Mouse (Mus musculus) kidney, embryonic 16.5 days (tissue): ENCODE measurements around the gene Bptf. TPM values are rescaled to one million over a fixed set of nuclear protein-coding genes. Genes with fewer than 3 reads are reported as not detected.
"Not testable (repeated sequence)": the region's sequence is repeated elsewhere in the genome, so short reads cannot be mapped to it uniquely, and the experiment has no call there.

Source experiments
- ATAC-seq: fragments of 200-750 bp; cut with Nextera tagmentation; 2 replicates; pipeline ENCODE4 v1.8.0; 2017; ENCODE audit warnings: moderate TSS enrichment; ENCODE audit not compliant: low FRiP score, low TSS enrichment
- H3K27ac ChIP-seq: fragments of 300-500 bp; sonication (generic); 2 replicates; pipeline ENCODE4 v1.5.1; 2014; ENCODE audit warnings: low read length
- H3K27me3 ChIP-seq: fragments of 300-500 bp; sonication (generic); 2 replicates; pipeline ENCODE4 v1.6.1; 2014; ENCODE audit warnings: low read length, control low read depth, mixed read lengths; ENCODE audit not compliant: insufficient read depth
- H3K36me3 ChIP-seq: fragments of 300-500 bp; sonication (generic); 2 replicates; pipeline ENCODE4 v1.6.1; 2014; ENCODE audit warnings: low read length, control low read depth, mixed read lengths; ENCODE audit not compliant: insufficient read depth
- H3K4me1 ChIP-seq: fragments of 300-500 bp; sonication (generic); 2 replicates; pipeline ENCODE4 v1.6.1; 2014; ENCODE audit warnings: low read length, control low read depth, mixed read lengths; ENCODE audit not compliant: insufficient read depth
- H3K4me2 ChIP-seq: fragments of 300-500 bp; sonication (generic); replicated peaks from 2 replicates; pipeline ENCODE4 v1.6.1; 2014; ENCODE audit warnings: low read depth, low read length
- H3K4me3 ChIP-seq: fragments of 300-500 bp; sonication (generic); 2 replicates; pipeline ENCODE4 v1.5.1; 2014; ENCODE audit warnings: mild to moderate bottlenecking, low read length
- H3K9ac ChIP-seq: fragments of 300-500 bp; sonication (generic); replicated peaks from 2 replicates; pipeline ENCODE4 v1.6.1; 2014; ENCODE audit warnings: low read length
- H3K9me3 ChIP-seq: fragments of 300-500 bp; sonication (generic); 2 replicates; pipeline ENCODE4 v1.6.1; 2016; ENCODE audit warnings: low read length, control low read depth
- WGBS: fragments of 180-500 bp; shearing (Covaris S2); extraction: QIAGEN DNeasy Blood & Tissue Kit; methylation state at CpG from one replicate; pipeline ENCODE4 v1.1.7; 2014; 5-methylcytosine and 5-hydroxymethylcytosine counted together
- polyA plus RNA-seq: library from polyadenylated mRNA; unstranded; fragments of >200 nt; fragmentation: Nextera tagmentation; extraction: Ambion mirVana; gene quantifications from 2 replicates; pipeline ENCODE4 v1.2.1, GENCODE M21; 2015

Bptf gene
- polyA plus RNA-seq, 1 experiment from 2014 or later: 27.7 TPM

DNA sequence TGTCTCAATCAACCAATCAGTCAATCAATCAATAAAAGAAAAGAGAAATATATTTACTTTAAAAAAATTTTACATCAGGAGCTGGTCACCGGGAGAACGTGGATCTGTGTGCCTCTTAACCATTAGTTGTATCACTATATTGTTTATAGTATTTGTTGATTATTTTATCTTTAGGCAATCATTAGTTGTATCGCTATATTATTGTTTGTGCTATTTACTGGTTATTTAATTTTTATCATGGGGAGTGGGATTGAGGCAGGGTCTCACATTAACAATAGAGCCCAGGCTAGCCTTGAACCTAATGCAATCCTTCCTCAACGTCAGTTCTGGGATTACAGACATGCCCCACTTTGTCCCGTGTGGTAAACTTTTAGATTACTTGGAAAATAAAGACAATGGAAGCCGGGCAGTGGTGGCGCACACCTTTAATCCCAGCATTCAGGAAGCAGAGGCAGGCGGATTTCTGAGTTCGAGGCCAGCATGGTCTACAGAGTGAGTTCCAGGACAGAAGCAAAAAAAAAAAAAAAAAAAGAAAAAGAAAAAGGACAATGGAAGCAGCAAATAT is 131.9 kb downstream of the Bptf start:
- H3K36me3 ChIP-seq: peaks cover 14% of the 10 kb centered on the region
- H3K27me3 ChIP-seq: no peaks in the 10 kb centered on the region
- H3K9me3 ChIP-seq: no peaks in the 10 kb centered on the region
- ATAC-seq: no peak
- peak overlapping the region; percentile 99 for H3K4me3 ChIP-seq
- WGBS: 87% methylated on average over 9 of the region's 9 CpGs
- H3K9ac ChIP-seq: peak overlapping the region; percentile 72
- H3K4me1 ChIP-seq: peaks cover 6% of the 10 kb centered on the region; the same call in 1 of the 2 replicates
- peak overlapping the region; percentile 60 for H3K4me2 ChIP-seq
- H3K27ac ChIP-seq: peak overlapping the region; percentile 82

DNA sequence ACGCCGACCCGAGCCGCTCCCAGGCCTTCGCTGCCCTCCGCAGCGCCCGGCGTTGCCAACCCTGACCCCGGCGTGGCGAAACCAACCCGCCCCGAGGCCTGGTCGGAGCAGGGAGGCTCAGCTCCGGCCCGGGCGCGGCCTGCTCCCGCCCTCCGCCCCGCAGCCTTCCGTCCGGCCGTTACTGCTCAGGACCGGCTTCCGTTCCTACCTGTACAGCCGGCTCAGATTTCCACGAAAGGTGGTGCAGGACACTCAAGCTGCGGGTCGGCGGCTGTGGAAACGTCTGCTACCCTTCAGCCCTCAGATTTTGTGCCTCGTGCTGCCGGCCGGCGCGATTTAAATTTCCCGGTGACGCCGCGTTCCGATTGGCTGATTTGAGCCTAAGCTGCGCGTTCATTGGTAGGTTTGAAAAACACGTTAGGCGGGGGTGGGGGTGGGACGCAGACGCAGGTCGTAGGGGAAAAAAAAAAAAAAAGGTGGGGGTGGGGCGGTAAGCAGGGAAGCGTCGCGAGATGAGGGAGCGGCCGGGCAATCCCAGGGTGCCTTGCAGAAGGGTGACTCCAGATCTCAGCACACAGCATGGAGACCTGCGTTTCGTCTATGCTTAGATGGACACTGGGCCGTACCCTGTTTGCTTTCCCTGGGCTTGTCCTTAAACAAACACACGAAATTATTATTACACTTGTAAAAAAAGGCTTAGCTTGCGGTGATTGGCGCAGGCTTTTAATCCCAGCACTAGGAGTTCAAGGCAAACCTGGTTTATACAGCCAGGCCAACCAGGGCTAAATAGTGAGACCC is 132.6 kb downstream of the Bptf start, which contains the start of gene Kpna2:
Kpna2 (minus strand) TSS at position 391 of the 798 bp plus-strand sequence.
- no peaks in the 10 kb centered on the region for H3K9me3 ChIP-seq
- H3K36me3 ChIP-seq: peaks cover 19% of the 10 kb centered on the region
- under 1% methylated on average over 61 of the region's 62 CpGs for WGBS
- H3K27ac ChIP-seq: peak within 1 kb of the TSS; percentile 92
- H3K27me3 ChIP-seq: no peaks in the 10 kb centered on the region
- peak within 1 kb of the TSS; percentile 99 for H3K4me3 ChIP-seq
- peaks cover 9% of the 10 kb centered on the region for H3K4me1 ChIP-seq
- ATAC-seq: peak; percentile 97
- peak within 1 kb of the TSS; percentile 93 for H3K9ac ChIP-seq
- H3K4me2 ChIP-seq: peak within 1 kb of the TSS; percentile 71

DNA sequence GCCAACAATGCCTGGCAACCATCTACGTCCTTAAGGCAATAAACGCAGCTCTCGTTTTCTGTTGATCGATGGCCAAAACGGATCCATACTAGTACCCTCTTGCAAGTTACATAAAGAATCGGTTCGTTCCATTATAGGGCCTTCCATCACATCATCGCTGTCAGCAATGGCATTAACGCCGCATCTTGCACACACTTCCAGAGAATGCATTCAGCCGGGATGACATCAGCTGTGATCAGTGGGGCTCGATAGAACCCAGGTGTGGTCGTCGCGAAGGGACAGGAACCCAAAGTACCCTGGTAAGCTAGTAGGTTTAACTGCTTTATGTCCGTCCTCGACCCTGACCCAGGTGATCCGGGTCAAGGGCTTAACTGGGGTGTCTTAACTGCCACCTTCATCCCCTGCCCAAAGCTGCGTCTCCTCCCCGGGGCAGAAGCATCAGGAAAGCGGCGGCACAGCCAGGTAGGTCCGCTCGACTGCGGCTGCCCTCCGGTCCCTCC is 133.2 kb downstream of the Bptf start:
- H3K9me3 ChIP-seq: no peaks in the 10 kb centered on the region
- H3K27ac ChIP-seq: peak overlapping the region; percentile 92
- peak; percentile 46 for ATAC-seq
- peak overlapping the region; percentile 71 for H3K4me2 ChIP-seq
- H3K4me3 ChIP-seq: peak overlapping the region; percentile 99
- H3K36me3 ChIP-seq: peaks cover 25% of the 10 kb centered on the region
- peaks cover 14% of the 10 kb centered on the region for H3K4me1 ChIP-seq
- no peaks in the 10 kb centered on the region for H3K27me3 ChIP-seq
- peak overlapping the region; percentile 93 for H3K9ac ChIP-seq
- under 1% methylated on average over 26 of the region's 26 CpGs for WGBS

DNA sequence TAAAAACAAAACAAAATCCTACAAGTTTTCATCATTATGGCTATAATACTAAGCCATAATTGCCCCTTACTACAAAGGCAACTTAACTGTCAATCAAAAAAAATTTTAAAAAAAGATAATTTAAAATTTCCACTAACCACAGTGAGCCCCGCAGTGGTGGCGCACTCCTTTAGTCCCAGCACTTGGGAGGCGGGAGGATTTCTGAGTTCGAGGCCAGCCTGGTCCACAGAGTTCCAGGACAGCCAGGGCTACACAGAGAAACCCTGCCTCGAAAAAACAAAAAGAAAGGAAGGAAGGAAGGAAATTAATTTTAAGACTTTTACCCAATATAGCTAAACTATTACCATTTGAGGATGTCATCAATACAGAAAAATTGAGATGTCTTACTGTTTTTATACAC is 134.0 kb downstream of the Bptf start:
- Histone ChIP-seq H3K27ac (no peak overlapping the region), H3K9me3 (no peaks in the 10 kb centered on the region), H3K4me3 (peak overlapping the region; percentile 99), H3K27me3 (no peaks in the 10 kb centered on the region), H3K36me3 (peaks cover 29% of the 10 kb centered on the region), H3K9ac (peak overlapping the region; percentile 93), H3K4me1 (peaks cover 14% of the 10 kb centered on the region), H3K4me2 (peak overlapping the region; percentile 71)
- 15% methylated on average over 5 of the region's 5 CpGs for WGBS
- no peak for ATAC-seq

DNA sequence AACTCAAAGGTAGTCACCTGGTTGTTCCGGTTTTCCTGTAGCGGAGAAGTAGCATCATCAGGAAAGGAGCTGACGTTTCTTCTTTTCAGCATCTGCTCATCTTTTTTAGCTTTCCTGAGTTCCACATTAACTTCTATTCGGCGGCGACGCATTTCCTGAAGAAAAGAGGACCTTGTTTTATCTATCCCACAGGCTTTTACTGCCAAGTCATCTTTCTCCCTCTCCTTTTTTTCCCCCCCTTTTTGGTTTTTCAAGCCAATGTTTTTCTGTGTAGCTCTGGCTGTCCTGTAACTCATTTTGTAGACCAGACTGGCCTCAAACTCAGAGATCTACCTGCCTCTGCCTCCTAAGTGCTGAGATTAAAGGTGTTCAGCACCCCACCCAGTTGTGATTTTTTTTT is 135.4 kb downstream of the Bptf start:
- not testable (repeated sequence) for ATAC-seq, H3K27ac ChIP-seq, H3K9me3 ChIP-seq, H3K4me2 ChIP-seq, H3K9ac ChIP-seq, H3K4me3 ChIP-seq, H3K27me3 ChIP-seq
- peaks cover 38% of the 10 kb centered on the region for H3K36me3 ChIP-seq
- 92% methylated on average over 7 of the region's 7 CpGs for WGBS
- H3K4me1 ChIP-seq: peaks cover 14% of the 10 kb centered on the region

DNA sequence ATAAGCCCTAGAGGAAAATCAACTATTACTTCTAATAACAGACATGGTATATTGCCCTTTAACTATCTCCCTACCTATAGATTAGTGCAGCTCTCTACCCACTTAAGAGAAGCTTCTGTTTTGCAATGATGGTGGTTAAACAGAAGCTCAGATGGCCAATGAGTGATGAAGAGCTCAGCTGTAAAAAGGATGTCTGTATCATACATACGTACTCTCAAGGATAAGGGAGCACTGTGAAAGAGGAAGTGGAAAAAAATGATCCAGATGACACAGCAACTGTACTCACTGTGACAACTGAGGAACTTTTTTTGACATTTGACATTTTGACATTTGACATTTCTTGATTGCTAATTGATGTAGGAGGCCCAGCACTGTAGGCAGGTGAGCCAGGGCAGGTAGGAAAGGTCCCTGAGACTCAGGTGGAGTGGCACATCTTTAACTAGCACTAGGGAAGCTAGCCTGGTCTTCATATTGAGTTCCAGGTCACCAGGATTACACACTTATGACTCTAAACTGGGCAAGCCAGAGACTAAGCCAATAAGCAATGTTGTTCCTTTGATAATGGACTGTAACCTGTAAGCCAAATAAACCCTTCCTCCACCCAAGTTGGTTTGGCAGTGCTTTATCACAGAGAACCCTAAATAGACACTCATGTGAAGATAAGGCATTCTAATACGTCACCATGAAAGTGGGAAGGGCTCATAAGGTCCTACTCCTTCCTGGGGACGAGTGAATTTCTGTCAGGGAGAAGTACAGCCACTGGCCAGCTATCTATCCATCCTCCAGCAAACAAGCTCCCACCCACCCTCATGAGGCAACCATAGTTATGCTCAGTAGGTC is 137.5 kb downstream of the Bptf start:
- WGBS: 76% methylated on average over 3 of the region's 3 CpGs

DNA sequence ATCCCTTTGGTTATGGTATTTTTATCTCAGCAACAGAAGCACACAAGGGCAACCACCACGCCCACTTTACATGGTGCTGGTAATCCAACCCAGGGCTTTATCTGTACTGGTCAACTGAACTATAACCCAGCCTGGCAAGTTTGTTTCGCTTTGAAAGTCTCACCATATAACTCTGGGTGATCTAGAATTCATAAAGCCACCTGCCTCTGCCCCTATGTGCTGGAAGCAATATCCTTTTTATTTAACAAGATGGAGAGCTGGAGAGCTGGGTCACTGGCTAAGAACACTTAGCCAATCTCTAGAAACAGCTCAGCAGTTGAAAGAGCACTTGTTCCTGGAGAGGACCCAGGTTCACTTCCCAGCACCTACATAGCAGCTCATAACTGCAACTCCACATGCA is 144.5 kb downstream of the Bptf start:
- H3K27me3 ChIP-seq: no peaks in the 10 kb centered on the region
- no peaks in the 10 kb centered on the region for H3K9me3 ChIP-seq
- no peak overlapping the region for H3K4me3 ChIP-seq
- ATAC-seq: no peak
- H3K9ac ChIP-seq: no peak overlapping the region
- H3K4me1 ChIP-seq: 0 out of 2 replicates have a peak, but pooled peaks cover under 1% of the 10 kb centered on the region
- no peak overlapping the region for H3K27ac ChIP-seq
- no peak overlapping the region for H3K4me2 ChIP-seq
- peaks cover 53% of the 10 kb centered on the region for H3K36me3 ChIP-seq
- WGBS: 88% methylated on average over 2 of the region's 2 CpGs

More for the DNA sequence above, 137.5 kb downstream of the Bptf start:
- no peaks in the 10 kb centered on the region for H3K27me3 ChIP-seq
- H3K4me2 ChIP-seq: no peak overlapping the region
- H3K9me3 ChIP-seq: no peaks in the 10 kb centered on the region
- H3K4me3 ChIP-seq: no peak overlapping the region
- H3K4me1 ChIP-seq: peaks cover 14% of the 10 kb centered on the region
- H3K9ac ChIP-seq: no peak overlapping the region
- ATAC-seq: no peak
- H3K27ac ChIP-seq: no peak overlapping the region
- peaks cover 57% of the 10 kb centered on the region for H3K36me3 ChIP-seq

DNA sequence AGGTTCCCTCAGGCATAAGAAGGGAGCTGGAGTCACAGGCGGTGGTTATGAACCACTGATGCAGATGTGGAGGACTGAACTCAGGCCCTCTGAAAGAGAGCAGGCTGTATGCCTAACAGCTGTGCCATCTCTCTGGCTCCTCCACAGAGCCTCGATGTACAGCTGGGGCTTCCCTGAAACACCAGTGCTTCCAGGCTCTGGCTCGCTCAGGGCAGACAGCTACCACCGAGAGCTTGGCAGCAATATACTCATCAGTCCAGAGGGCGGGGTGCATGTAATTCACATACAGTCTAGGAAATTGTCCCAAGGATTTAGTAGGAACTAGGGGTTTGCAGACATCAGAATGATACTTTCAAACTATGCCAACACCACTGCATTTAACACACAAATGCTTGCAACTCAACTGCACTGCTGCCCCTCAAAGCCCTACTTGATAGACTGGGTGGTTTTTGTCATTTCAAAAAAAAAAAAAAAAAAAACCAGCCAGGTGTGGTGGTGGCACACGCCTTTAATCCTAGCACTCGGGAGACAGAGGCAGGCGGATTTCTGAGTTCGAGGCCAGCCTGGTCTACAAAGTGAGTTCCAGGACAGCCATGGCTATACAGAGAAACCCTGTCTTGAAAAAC is 145.8 kb downstream of the Bptf start:
- not testable (repeated sequence) for H3K4me1 ChIP-seq, H3K27me3 ChIP-seq, H3K27ac ChIP-seq, H3K9me3 ChIP-seq, H3K4me3 ChIP-seq, H3K9ac ChIP-seq, H3K4me2 ChIP-seq, ATAC-seq
- H3K36me3 ChIP-seq: peaks cover 43% of the 10 kb centered on the region
- 80% methylated on average over 9 of the region's 9 CpGs for WGBS
